In the genomic region with DNA sequence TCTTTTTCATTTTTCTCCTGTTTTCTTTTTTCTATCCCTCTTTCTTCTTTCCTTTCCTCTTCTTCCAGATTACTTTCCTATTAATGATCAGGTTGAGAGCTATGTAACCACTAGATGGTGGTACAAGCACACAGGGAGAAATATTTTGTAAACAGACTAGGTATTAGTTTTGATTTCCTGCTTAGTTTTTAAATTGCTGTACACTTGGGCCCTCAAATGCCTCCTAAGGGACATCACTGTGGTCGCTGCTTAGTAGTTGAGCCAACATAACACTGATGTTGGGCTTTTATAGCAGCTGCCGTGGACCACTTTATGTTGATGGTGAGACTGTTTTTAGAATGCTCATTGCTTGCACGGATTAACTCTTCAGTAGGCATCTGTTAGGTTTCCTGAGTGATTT, we compare ENCODE assay signal across 8 mouse cellular contexts.
DNase-seq lines count a peak whose midpoint lies in the region; ATAC-seq lines count a peak whose summit lies in the region.

No protein-coding gene starts in this region.

- DNase-seq in heart, adult 9 months (ENCODE audit: low spot score in 2 of 2) = no peak
- peak; percentile 28 for DNase-seq in thymus, postnatal 25 days
- no peak for DNase-seq in thymus, postnatal 36 days
- DNase-seq in adrenal gland, postnatal 36 days = no peak
- no peak for DNase-seq in right cerebral cortex, postnatal 10 days (ENCODE audit: low spot score in 2 of 2)

- H3K4me2 ChIP-seq in heart, embryonic 15.5 days = peak overlapping the region; percentile 45; the same call in 1 of the 2 replicates
- peak overlapping the region; percentile 26 for H3K4me2 ChIP-seq in midbrain, embryonic 13.5 days (replicated peaks)

- peaks cover 13% of the 10 kb centered on the region for H3K4me1 ChIP-seq in heart, embryonic 15.5 days (replicated peaks)
- peaks cover 14% of the 10 kb centered on the region for H3K4me1 ChIP-seq in midbrain, embryonic 13.5 days (replicated peaks)

- no peaks in the 10 kb centered on the region for H3K36me3 ChIP-seq in heart, embryonic 15.5 days
- H3K36me3 ChIP-seq in midbrain, embryonic 13.5 days = no peaks in the 10 kb centered on the region

- no peak overlapping the region for H3K9ac ChIP-seq in heart, embryonic 15.5 days
- H3K9ac ChIP-seq in midbrain, embryonic 13.5 days (replicated peaks) = no peak overlapping the region

- H3K4me3 ChIP-seq in heart, embryonic 15.5 days = 0 out of 2 replicates have a peak overlapping the region, but pooled peaks have one; percentile 24
- H3K4me3 ChIP-seq in midbrain, embryonic 13.5 days (replicated peaks) = no peak overlapping the region

- no peak for ATAC-seq in heart, embryonic 15.5 days (replicated peaks; ENCODE audit: insufficient number of reproducible peaks, insufficient read depth, low FRiP score, low read depth)
- peak; percentile 49 to 60; a peak in 2 of 4 replicates for ATAC-seq in hematopoietic stem cell, adult 5-6 weeks (replicated peaks in 1 of 2; ENCODE audit: insufficient read depth in 1 of 2, low FRiP score in 2 of 2, low TSS enrichment in 1 of 2, low read depth in 1 of 2, poor library complexity in 2 of 2, severe bottlenecking in 2 of 2)
- 0 out of 2 replicates have a peak, but pooled peaks have one; percentile 27 for ATAC-seq in midbrain, embryonic 13.5 days

- WGBS in heart, embryonic 15.5 days = 30% methylated on average over 3 of the region's 3 CpGs
- 33% methylated on average over 3 of the region's 3 CpGs for WGBS in midbrain, embryonic 13.5 days

- H3K27me3 ChIP-seq in heart, embryonic 15.5 days = no peaks in the 10 kb centered on the region
- no peaks in the 10 kb centered on the region for H3K27me3 ChIP-seq in midbrain, embryonic 13.5 days

- no peaks in the 10 kb centered on the region for H3K9me3 ChIP-seq in heart, embryonic 15.5 days (replicated peaks)
- H3K9me3 ChIP-seq in midbrain, embryonic 13.5 days = no peaks in the 10 kb centered on the region

- H3K27ac ChIP-seq in heart, embryonic 15.5 days = no peak overlapping the region
- H3K27ac ChIP-seq in midbrain, embryonic 13.5 days = no peak overlapping the region
